Mouse (Mus musculus): Measurements from ENCODE around the gene Gm4133. TPM values are rescaled to one million over a fixed set of nuclear protein-coding genes. Genes with fewer than 3 reads are reported as not detected.
"Not testable (repeated sequence)": the region's sequence is repeated elsewhere in the genome, so short reads cannot be mapped to it uniquely, and the experiment has no call there.

Gm4133 gene
- polyA plus RNA-seq (2012; rRNA removed), result not detected in 2 replicates

DNA sequence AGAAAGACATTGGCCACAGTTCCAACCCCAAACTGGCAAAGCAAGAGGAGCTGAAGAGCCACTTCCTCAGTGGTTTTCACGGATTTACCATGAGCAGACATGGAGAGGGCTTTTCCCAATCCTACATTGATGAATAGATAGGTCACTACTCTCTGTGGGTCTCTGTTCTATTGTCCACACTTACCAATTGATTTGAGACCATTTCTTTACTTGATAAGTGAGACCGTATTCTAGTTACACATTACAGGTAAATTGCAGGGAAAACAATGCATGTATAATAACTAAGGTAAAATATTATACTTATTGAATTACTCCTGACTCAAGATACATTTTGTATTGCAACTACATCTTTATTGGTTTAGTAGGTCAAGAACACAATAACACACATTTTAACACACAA, at the start of gene Gm4133:
TSS of gene Gm4133 (minus strand) at position 101 of the 400 bp plus-strand sequence.
- not testable (repeated sequence) for H3K27me3 ChIP-seq (replicated peaks; ENCODE audit: control insufficient read depth, insufficient read depth, low read length); DNase-seq; H3K27ac ChIP-seq (ENCODE audit: insufficient read depth, low read depth, low read length); H3K36me3 ChIP-seq (ENCODE audit: control insufficient read depth, insufficient read depth, low read length); H3K4me1 ChIP-seq (ENCODE audit: control insufficient read depth, insufficient read depth, low read length); H3K4me3 ChIP-seq (ENCODE audit: insufficient read depth, low read depth, low read length)
- WGBS, result no CpG with 5 or more reads among the region's 2 CpGs

DNA sequence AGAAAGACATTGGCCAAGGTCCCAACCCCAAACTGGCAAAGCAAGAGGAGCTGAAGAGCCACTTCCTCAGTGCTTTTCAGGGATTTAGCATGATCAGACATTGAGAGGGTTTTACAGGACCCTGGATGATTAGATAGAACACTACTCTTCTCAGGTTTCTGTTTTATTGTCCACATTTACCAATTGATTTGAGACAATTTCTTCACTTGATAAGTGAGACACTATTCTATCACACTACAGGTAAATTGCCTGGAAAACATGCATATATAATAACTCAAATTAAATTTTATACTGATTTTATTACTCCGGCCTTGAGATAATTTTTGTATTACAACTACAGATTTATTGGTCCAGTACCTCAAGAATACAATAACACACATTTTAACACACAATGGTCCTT, 41.4 kb upstream of the Gm4133 start, which contains the start of gene Gm5728:
TSS of gene Gm5728 (minus strand) at position 101 of the 400 bp plus-strand sequence.
- not testable (repeated sequence) for DNase-seq; H3K4me3 ChIP-seq (ENCODE audit: insufficient read depth, low read depth, low read length); H3K27me3 ChIP-seq (replicated peaks; ENCODE audit: control insufficient read depth, insufficient read depth, low read length); H3K27ac ChIP-seq (ENCODE audit: insufficient read depth, low read depth, low read length); H3K4me1 ChIP-seq (ENCODE audit: control insufficient read depth, insufficient read depth, low read length); H3K36me3 ChIP-seq (ENCODE audit: control insufficient read depth, insufficient read depth, low read length)
- no CpG with 5 or more reads among the region's 1 CpGs for WGBS

Other genes starting within 250 kb of the Gm4133 start
- not detected in 2 replicates for gene Vmn1r91, start 234.4 kb downstream of the Gm4133 start, polyA plus RNA-seq (2012; rRNA removed)
- not detected in 2 replicates for gene Gm16442, start 211.5 kb downstream of the Gm4133 start, polyA plus RNA-seq (2012; rRNA removed)
- not detected in 2 replicates for gene Vmn1r93, start 195.0 kb downstream of the Gm4133 start, polyA plus RNA-seq (2012; rRNA removed)
- gene Vmn1r94, start 165.7 kb downstream of the Gm4133 start, polyA plus RNA-seq (2012; rRNA removed), result not detected in 2 replicates
- gene Vmn1r95, start 140.4 kb downstream of the Gm4133 start, polyA plus RNA-seq (2012; rRNA removed), result not detected in 2 replicates
- gene Gm6164, start 128.5 kb downstream of the Gm4133 start, polyA plus RNA-seq (2012; rRNA removed), result not detected in 2 replicates
- not detected in 2 replicates for gene Gm4498, start 100.2 kb downstream of the Gm4133 start, polyA plus RNA-seq (2012; rRNA removed)
- gene Gm5890, start 71.2 kb downstream of the Gm4133 start, polyA plus RNA-seq (2012; rRNA removed), result not detected in 2 replicates
- gene Gm5728, start 41.3 kb upstream of the Gm4133 start, polyA plus RNA-seq (2012; rRNA removed), result not detected in 2 replicates
- gene Vmn1r100, start 83.9 kb upstream of the Gm4133 start, polyA plus RNA-seq (2012; rRNA removed), result not detected in 2 replicates
- not detected in 2 replicates for gene Vmn1r101, start 108.5 kb upstream of the Gm4133 start, polyA plus RNA-seq (2012; rRNA removed)
- not detected in 2 replicates for gene Gm10670, start 140.9 kb upstream of the Gm4133 start, polyA plus RNA-seq (2012; rRNA removed)
- gene Vmn1r103, start 176.5 kb upstream of the Gm4133 start, polyA plus RNA-seq (2012; rRNA removed), result not detected in 2 replicates
- gene Vmn1r104, start 199.8 kb upstream of the Gm4133 start, polyA plus RNA-seq (2012; rRNA removed), result not detected in 2 replicates
- gene Gm5726, start 211.7 kb upstream of the Gm4133 start, polyA plus RNA-seq (2012; rRNA removed), result not detected in 2 replicates
- gene Gm4141, start 242.2 kb upstream of the Gm4133 start, polyA plus RNA-seq (2012; rRNA removed), result not detected in 2 replicates

Data from kidney, adult 2 months (tissue).